Mouse (Mus musculus) small intestine, adult 2 months (tissue): Measurements from ENCODE around the gene Slc25a36. TPM values are rescaled to one million over a fixed set of nuclear protein-coding genes. Genes with fewer than 3 reads are reported as not detected.

Experiments
- H3K27ac ChIP-seq: fragments of 200-500 bp; 2 replicates; pipeline ENCODE4 v1.5.1; 2012; ENCODE audit warnings: low read depth, low read length, control low read depth, inconsistent platforms; ENCODE audit not compliant: insufficient read depth
- H3K27me3 ChIP-seq: fragments of 200-500 bp; 2 replicates; pipeline ENCODE4 v1.6.1; 2012; ENCODE audit warnings: mild to moderate bottlenecking, moderate library complexity, low read length, inconsistent platforms; ENCODE audit not compliant: control insufficient read depth, insufficient read depth
- H3K36me3 ChIP-seq: fragments of 200-500 bp; 2 replicates; pipeline ENCODE4 v1.6.1; 2012; ENCODE audit warnings: mild to moderate bottlenecking, low read length, control low read depth, inconsistent platforms; ENCODE audit not compliant: control insufficient read depth, insufficient read depth
- H3K4me1 ChIP-seq: fragments of 200-500 bp; 2 replicates; pipeline ENCODE4 v1.6.1; 2012; ENCODE audit warnings: low read length, inconsistent platforms, mixed read lengths; ENCODE audit not compliant: control insufficient read depth, insufficient read depth, insufficient read length
- H3K4me3 ChIP-seq: fragments of 200-500 bp; 2 replicates; pipeline ENCODE4 v1.5.1; 2012; ENCODE audit warnings: low read depth, mild to moderate bottlenecking, control low read depth, inconsistent platforms, low read length, moderate library complexity
- CTCF ChIP-seq: fragments of 200-500 bp; IDR thresholded peaks from 2 replicates; pipeline ENCODE4 v1.5.1; 2012; ENCODE audit warnings: low read depth, mild to moderate bottlenecking, control low read depth, inconsistent platforms, low read length, moderate library complexity, mixed read lengths; ENCODE audit not compliant: insufficient replicate concordance, insufficient read length; ENCODE audit errors: extremely low read depth
- POLR2A ChIP-seq: fragments of 200-500 bp; IDR thresholded peaks from 2 replicates; pipeline ENCODE4 v1.6.1; 2012; ENCODE audit warnings: low read depth, mild to moderate bottlenecking, control low read depth, inconsistent platforms, low read length, moderate library complexity
- WGBS: fragments of 180-500 bp; shearing (Covaris S2); methylation state at CpG from one replicate; pipeline ENCODE4 v1.1.7; 2018; 5-methylcytosine and 5-hydroxymethylcytosine counted together
- polyA plus RNA-seq: library from polyadenylated mRNA; depleted of rRNA; stranded (reverse); fragments of >200 nt; gene quantifications from 2 replicates; pipeline ENCODE4 v1.2.3, GENCODE M21; 2012; rRNA removed

The Slc25a36 gene
- polyA plus RNA-seq, 1 experiment, result 15.6 TPM

GRCm38 (mm10) chr9:97041633-97042032 is 69.3 kb downstream of the Slc25a36 start:
- no peak overlapping the region for H3K27ac ChIP-seq
- WGBS, result 76% methylated on average over 8 of the region's 8 CpGs
- no peaks in the 10 kb centered on the region for H3K36me3 ChIP-seq
- no peak overlapping the region for H3K4me3 ChIP-seq
- TF ChIP-seq CTCF, result no peak
- TF ChIP-seq POLR2A, result no peak
- H3K4me1 ChIP-seq, result no peaks in the 10 kb centered on the region
- no peaks in the 10 kb centered on the region for H3K27me3 ChIP-seq

GRCm38 (mm10) chr9:97038010-97038409 is 72.9 kb downstream of the Slc25a36 start:
- no peaks in the 10 kb centered on the region for H3K27me3 ChIP-seq
- no peaks in the 10 kb centered on the region for H3K4me1 ChIP-seq
- no peak overlapping the region for H3K27ac ChIP-seq
- no peak overlapping the region for H3K4me3 ChIP-seq
- 85% methylated on average over 3 of the region's 3 CpGs for WGBS
- H3K36me3 ChIP-seq, result no peaks in the 10 kb centered on the region
- TF ChIP-seq POLR2A (no peak), CTCF (no peak)

- H3K4me1 ChIP-seq, result no peaks in the 10 kb centered on the region
- no peak overlapping the region for H3K4me3 ChIP-seq
- no peaks in the 10 kb centered on the region for H3K36me3 ChIP-seq
- no peak overlapping the region for H3K27ac ChIP-seq
- no peaks in the 10 kb centered on the region for H3K27me3 ChIP-seq
- TF ChIP-seq POLR2A, result no peak
- TF ChIP-seq CTCF, result no peak
- WGBS, result 87% methylated on average over 7 of the region's 7 CpGs
Measured at GRCm38 (mm10) chr9:97036656-97037055, 74.3 kb downstream of the Slc25a36 start.

GRCm38 (mm10) chr9:97027361-97027760 is 83.6 kb downstream of the Slc25a36 start:
- TF ChIP-seq POLR2A (no peak), CTCF (no peak)
- no peak overlapping the region for H3K4me3 ChIP-seq
- H3K27ac ChIP-seq, result no peak overlapping the region
- H3K36me3 ChIP-seq, result no peaks in the 10 kb centered on the region
- H3K4me1 ChIP-seq, result no peaks in the 10 kb centered on the region
- H3K27me3 ChIP-seq, result no peaks in the 10 kb centered on the region
- 79% methylated on average over 12 of the region's 12 CpGs for WGBS

GRCm38 (mm10) chr9:97026006-97026405 is 85.0 kb downstream of the Slc25a36 start:
- Histone ChIP-seq H3K4me1 (no peaks in the 10 kb centered on the region), H3K27me3 (no peaks in the 10 kb centered on the region), H3K36me3 (no peaks in the 10 kb centered on the region), H3K4me3 (no peak overlapping the region), H3K27ac (no peak overlapping the region)
- WGBS, result 68% methylated on average over 4 of the region's 4 CpGs
- TF ChIP-seq CTCF (no peak), POLR2A (no peak)

Other genes starting within 250 kb of the Slc25a36 start
- gene Pxylp1, start 218.5 kb downstream of the Slc25a36 start, polyA plus RNA-seq, result 5.3 and 11.9 TPM in 2 replicates
- gene Spsb4, start 92.3 kb downstream of the Slc25a36 start, polyA plus RNA-seq, result 0.24 and 0.56 TPM in 2 replicates